Comparison of ENCODE assay signal across 17 mouse cellular contexts in the genomic region with DNA sequence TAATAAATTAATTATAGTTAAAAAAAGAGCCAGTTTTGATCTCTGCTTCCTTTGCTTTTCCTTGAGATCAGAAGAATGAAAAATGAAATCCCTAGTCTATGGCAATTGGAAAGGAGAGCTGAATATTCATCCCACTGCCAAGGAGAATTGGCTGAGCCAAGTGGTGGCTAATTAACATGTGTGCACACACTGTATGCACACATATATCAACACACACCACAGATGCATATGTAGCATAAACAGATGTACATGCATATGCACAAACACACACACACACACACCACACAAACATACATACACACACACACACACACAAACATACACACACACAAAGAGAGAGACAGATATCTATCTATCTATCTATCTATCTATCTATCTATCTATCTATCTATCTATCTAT.
"Had no signal": no experiment of that assay in that cellular context is flagged by ENCODE, and none has a peak within 500 bp of the region (broad histone marks: within the 10 kb centered on the region; RNA-seq: fewer than 3 reads in every experiment).

No protein-coding gene starts in this region.

- H3K36me3 ChIP-seq: lung, embryonic 15.5 days; midbrain, embryonic 13.5 days; midbrain, embryonic 15.5 days; neural tube, embryonic 12.5 days; stomach, embryonic 15.5 days had no signal

- H3K4me1 ChIP-seq: midbrain, embryonic 15.5 days; stomach, embryonic 15.5 days had no signal

- ATAC-seq: lung, postnatal 0 days; midbrain, embryonic 13.5 days; midbrain, embryonic 15.5 days had no signal

- H3K9me3 ChIP-seq: lung, embryonic 15.5 days; megakaryocyte, embryonic 14.5 days; midbrain, embryonic 13.5 days; midbrain, embryonic 15.5 days; neural tube, embryonic 12.5 days; stomach, embryonic 15.5 days had no signal

- H3K4me3 ChIP-seq: lung, embryonic 15.5 days; megakaryocyte, embryonic 14.5 days; midbrain, embryonic 13.5 days; midbrain, embryonic 15.5 days; neural tube, embryonic 12.5 days; stomach, embryonic 15.5 days had no signal

- H3K27ac ChIP-seq: lung, embryonic 15.5 days; macrophage; midbrain, embryonic 13.5 days; midbrain, embryonic 15.5 days; neural tube, embryonic 12.5 days; stomach, embryonic 15.5 days; stomach, postnatal 0 days had no signal

- H3K4me2 ChIP-seq: midbrain, embryonic 11.5 days; midbrain, embryonic 13.5 days; midbrain, embryonic 15.5 days; neural tube, embryonic 12.5 days; stomach, embryonic 15.5 days had no signal

- H3K27me3 ChIP-seq: lung, embryonic 15.5 days; megakaryocyte, embryonic 14.5 days; midbrain, embryonic 13.5 days; midbrain, embryonic 15.5 days; neural tube, embryonic 12.5 days; stomach, embryonic 15.5 days had no signal

- DNase-seq: lung, adult 2 months; lung, postnatal 14 days; lung, postnatal 36 days; right cerebral cortex, postnatal 14 days; thymus, adult 2 months; thymus, postnatal 25 days; thymus, postnatal 4 days had no signal

- H3K9ac ChIP-seq: lung, embryonic 15.5 days; midbrain, embryonic 13.5 days; midbrain, embryonic 15.5 days; neural tube, embryonic 12.5 days; stomach, embryonic 15.5 days had no signal
